Mouse (Mus musculus) erythroblast, adult 5-6 weeks (primary cell): Measurements from ENCODE around the gene H1foo. TPM values are rescaled to one million over a fixed set of nuclear protein-coding genes. Genes with fewer than 3 reads are reported as not detected.

Experiments used
- ATAC-seq: replicated peaks from 2 replicates; pipeline ENCODE4 v1.8.0; 2016; ENCODE audit warnings: moderate number of reproducible peaks, mild to moderate bottlenecking, moderate TSS enrichment, inconsistent platforms; ENCODE audit not compliant: poor library complexity, low FRiP score, severe bottlenecking
- total RNA-seq, 2 experiments: library from RNA; stranded (forward) in 1 of 2; stranded (reverse) in 1 of 2; fragments of 150-400 nt in 1 of 2; fragments of 200-764, 138-1000 nt in 1 of 2; gene quantifications; 2 replicates each; pipeline versions ENCODE4 v1.2.3 to v1.2.4; 2015 to 2017; ENCODE audit warnings: low replicate concordance in 2 of 2

Gene H1foo
- total RNA-seq, 2 experiments from 2014 or later, result not detected

DNA sequence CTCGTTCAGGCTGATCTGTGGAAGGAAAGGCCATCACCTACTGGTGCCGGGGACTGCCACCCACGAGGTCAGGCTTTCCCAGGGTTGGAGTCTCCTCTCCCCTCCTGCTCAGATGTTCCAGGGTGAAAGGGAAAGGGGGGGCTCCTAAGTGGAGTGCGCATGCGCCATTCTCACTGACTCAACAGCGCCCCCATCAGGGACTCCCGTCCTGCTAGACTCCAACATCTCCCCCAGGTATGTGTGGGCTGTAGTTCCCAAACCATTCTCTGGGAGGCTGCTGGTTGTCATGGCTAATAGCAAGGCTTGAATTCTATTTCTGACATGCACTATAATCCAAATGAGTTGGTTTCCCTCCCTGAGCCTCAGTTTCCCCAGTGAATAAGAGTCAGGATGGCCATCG is 33.9 kb downstream of the H1foo start:
- ATAC-seq, result no peak

GRCm38 (mm10) chr6:115982889-115983288 is 38.2 kb downstream of the H1foo start:
- no peak for ATAC-seq

GRCm38 (mm10) chr6:115983306-115984038 is 38.7 kb downstream of the H1foo start:
- no peak for ATAC-seq

DNA sequence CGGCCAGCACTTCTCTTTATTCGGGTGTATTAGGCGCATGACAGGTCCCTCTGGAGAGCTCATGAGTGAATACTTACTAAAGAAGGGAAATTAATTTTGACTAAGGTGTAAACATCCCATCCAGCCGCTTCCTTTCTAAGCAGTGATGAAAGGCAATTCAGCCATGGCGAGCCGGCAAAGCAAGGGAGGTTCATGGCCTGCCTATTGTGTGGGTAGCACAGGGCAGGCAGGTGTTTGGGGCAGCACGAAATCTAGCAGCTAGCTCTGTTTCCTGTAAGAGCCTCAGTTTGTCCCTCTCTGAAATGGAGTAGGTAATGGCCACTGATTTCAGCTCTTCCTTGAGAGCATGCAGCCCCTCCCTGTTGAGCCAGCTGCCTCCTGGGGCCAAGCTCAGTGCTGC is 39.8 kb downstream of the H1foo start:
- ATAC-seq, result no peak

DNA sequence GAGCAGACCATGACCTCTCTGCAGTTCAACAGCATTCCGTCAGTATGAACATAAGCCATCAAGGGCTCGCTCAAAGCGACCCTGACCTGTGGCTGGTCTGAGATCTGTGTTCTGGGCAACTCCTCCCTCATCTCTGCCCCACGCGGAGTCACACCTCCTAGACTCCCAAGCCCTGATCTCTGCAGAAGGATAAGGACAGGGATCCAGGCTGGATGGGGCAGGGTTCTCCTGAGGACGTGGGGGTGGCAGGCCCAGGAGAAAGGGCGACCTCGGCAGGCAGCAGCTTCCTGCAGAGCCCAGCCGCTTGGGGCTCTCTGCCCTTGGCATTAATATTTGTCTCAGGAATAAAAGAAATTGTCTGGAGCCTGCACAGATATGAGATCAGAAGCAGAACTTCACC is 40.9 kb downstream of the H1foo start:
- no peak for ATAC-seq

GRCm38 (mm10) chr6:115986472-115987095 is 41.8 kb downstream of the H1foo start:
- no peak for ATAC-seq

DNA sequence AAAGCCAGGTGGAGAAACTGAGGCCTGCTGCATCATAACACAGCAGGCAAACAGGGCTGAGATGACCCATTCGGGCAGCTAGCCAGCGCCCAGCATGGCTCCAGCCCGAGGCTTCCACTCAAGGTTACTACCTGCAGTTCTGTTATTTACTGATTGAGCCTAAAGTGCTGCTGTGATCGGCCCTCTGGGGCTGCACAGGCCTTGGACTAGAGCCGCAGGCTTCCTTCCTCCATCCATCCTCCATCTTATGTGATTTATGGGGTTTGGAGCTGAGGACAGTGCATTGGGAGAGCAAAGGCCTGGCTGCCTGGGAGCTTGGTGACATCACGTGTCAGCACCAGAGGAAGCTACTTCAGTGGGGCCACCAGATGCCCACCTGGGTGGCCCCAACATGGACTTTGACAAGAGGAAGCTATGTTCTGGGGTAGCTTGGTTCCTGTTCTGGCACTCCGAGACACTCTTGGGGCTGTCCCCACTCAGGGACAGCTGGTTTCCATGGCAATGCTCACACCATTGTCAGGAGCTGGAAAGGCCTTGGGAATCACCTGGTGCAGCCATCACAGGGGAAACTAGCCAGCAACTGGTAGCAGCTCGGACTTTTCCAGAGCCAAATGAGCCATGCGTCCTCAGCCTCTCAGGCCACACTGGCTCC is 42.5 kb downstream of the H1foo start:
- ATAC-seq, result no peak

DNA sequence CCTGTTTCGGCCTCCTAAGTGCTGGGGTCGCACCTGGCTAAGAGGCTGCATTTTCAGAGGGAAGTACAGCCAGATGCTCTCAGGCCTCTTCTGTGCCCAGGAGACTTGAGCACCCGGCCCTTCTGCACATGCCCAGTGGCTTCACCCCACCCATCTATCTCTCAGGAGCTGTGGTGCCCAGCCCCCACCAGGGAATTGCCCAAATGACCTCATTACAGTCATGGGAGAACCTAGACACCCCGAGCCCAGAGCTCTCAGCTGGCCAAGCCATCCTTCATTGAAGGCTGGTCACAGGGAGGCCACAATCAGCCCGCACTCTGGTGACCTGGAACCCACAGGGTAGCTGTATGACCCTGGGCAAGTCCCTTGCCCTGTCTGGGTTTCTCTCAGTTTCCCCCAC is 44.3 kb downstream of the H1foo start:
- no peak for ATAC-seq

DNA sequence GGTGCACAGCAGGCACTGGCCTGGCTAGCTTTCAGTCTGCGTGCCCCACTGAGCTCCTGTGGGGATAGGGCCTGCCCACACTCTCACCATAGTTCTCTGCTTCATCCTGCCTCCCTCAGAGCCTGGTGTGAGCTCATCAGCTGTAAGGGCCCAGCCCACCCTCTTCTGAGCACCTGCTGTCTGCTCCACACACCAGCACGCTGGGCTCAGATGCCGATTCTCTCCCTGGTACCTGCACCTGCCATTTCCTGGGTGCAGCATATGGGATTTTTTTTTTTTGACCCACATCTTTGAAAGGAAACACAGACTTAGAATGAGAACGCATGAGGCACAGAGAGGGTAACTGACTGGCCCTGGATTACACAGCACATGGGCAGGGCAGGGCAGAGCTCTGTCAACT is 44.9 kb downstream of the H1foo start:
- no peak for ATAC-seq

- ATAC-seq, result no peak
Observed at GRCm38 (mm10) chr6:115990056-115990455, 45.3 kb downstream of the H1foo start.

GRCm38 (mm10) chr6:115990479-115990878 is 45.7 kb downstream of the H1foo start:
- ATAC-seq, result no peak

GRCm38 (mm10) chr6:115991108-115991880 is 46.6 kb downstream of the H1foo start:
- no peak for ATAC-seq

DNA sequence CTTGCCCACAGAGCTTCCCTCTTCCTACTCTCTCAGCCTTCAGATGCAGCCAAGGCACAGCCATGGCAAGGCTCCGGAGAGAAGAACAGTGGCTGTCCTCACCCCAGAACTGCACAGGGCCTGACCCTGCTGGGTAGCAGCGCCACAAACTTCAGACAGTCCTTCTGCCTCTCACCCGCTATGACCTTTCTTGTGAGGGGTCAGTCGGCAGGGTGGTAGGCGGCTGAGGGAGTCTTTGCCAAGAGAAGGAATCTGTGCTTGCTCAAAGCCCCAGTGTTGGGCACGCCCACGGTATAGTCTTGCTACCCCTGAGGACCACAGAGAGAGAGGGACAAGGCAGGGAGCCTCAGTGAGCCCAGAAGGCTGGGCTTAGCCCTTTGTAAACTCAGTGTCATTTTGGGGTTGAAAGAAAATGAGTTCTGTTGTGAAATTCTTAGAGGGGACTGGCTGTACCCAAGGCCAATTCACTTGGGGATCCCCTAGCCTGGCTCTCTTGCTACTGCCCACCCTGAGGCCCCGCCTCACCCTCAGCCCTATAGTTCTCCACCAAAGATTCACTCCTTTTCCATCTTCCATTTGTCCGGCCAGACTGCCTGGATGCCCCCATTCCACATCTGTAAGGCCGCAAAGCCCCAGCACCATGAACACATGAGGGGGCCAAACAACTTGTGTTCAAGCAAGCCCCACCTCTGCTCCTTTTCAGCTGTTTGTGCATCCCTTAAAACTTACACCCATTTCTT is 47.3 kb downstream of the H1foo start:
- ATAC-seq, result no peak

- ATAC-seq, result no peak
Observed at GRCm38 (mm10) chr6:115992981-115993380, 48.2 kb downstream of the H1foo start.

- no peak for ATAC-seq
Observed at GRCm38 (mm10) chr6:115993463-115994145, 48.9 kb downstream of the H1foo start.

- no peak for ATAC-seq
Observed at GRCm38 (mm10) chr6:115994146-115994876, 49.6 kb downstream of the H1foo start.

DNA sequence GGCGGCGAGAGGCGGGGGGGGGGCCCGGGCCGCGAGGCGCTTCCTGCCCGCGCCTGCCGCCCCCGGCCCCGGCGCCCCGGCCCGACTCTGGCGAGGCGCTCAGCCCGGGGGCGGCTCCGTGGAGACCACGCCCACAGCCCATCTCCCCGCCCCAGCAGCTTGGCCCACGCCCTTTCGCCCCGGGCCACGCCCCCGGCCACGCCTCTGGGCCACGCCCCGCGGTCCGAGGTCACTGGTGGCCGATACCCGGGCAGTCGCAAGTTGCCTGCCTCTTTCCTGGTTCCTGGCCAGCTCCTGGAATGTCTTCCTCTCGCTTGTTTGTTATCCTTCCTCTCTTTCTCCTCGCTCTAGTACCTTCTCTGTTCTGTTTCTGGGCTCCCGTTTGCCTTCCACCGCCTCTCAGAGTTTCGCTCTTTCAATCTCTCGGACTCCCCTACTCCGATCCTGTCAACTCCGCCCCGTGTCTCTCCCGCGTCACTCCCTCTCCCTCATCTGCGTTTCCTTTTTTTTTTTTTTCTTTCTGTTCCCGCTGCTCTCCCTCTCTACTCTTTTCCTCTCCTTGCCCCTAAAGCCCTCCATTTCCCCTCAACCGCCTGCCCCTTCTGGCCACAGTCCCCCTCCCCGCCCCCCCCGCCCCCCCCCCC is 50.3 kb downstream of the H1foo start, which contains the start of gene Plxnd1:
TSS of gene Plxnd1 (minus strand) at position 129 of the 644 bp plus-strand sequence.
- peak; percentile 52 for ATAC-seq

DNA sequence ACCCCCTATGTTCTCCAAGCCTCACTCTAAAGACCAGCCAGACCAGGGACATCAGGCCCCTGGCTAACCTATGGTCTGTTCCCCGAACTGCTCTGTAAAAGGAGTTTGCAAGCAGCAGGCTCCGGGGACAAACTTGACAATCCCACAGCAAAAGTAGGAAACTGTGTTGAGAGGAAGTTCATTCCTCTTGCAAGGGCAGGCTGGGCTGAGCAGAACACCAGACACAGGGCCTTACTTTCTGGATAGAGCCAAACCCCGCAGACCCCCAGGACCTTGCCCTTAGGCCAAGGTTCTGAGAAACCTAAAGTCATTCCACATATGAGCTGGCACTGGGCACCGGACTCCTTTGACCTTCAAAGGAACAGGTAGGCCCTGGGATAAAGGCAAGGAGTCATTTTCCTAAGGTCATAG is 50.8 kb downstream of the H1foo start:
- no peak for ATAC-seq
